Mouse (Mus musculus) bone marrow macrophage, adult 2 months (primary cell): ENCODE data around the gene Gpx6.

Source experiments
- CTCF ChIP-seq: IDR thresholded peaks from 2 replicates; pipeline ENCODE4 v1.5.1; 2012; ENCODE audit warnings: low read depth, mild to moderate bottlenecking, low read length, moderate library complexity
- POLR2A ChIP-seq: IDR thresholded peaks from 2 replicates; pipeline ENCODE4 v1.6.1; 2012; ENCODE audit warnings: mild to moderate bottlenecking, low read depth, low read length, borderline replicate concordance

- TF ChIP-seq POLR2A (no peak), CTCF (no peak)
Observed at GRCm38 (mm10) chr13:21320262-21320661, 8.3 kb downstream of the Gpx6 start.
